Mouse (Mus musculus) olfactory bulb, adult 2 months (tissue): ENCODE measurements around the gene Nf2.

Source experiments
- CTCF ChIP-seq: fragments of 200-500 bp; IDR thresholded peaks from 2 replicates; pipeline ENCODE4 v1.5.1; 2012; ENCODE audit warnings: low read depth, mild to moderate bottlenecking, low read length, moderate library complexity; ENCODE audit not compliant: insufficient read depth
- POLR2A ChIP-seq: fragments of 200-500 bp; IDR thresholded peaks from 2 replicates; pipeline ENCODE4 v1.6.1; 2012; ENCODE audit warnings: mild to moderate bottlenecking, low read depth, low read length, moderate library complexity; ENCODE audit not compliant: insufficient read depth

- TF ChIP-seq POLR2A (no peak), CTCF (no peak)
These were observed 12.0 kb downstream of the Nf2 start for GRCm38 (mm10) chr11:4837342-4837741.
